Mouse (Mus musculus): ENCODE measurements around the gene Pogk. TPM values are rescaled to one million over a fixed set of nuclear protein-coding genes. Genes with fewer than 3 reads are reported as not detected.

Pogk gene
- total RNA-seq, 2 experiments from 2014 or later: 7.0 to 7.8 TPM

Other genes starting within 250 kb of the Pogk start
- gene Mael, start 171.1 kb downstream of the Pogk start, total RNA-seq (2015): not detected in 2 replicates
- gene Mael, start 171.1 kb downstream of the Pogk start, total RNA-seq (2017): not detected in 2 replicates
- gene Ildr2, start 155.7 kb downstream of the Pogk start, total RNA-seq (2015): not detected in 2 replicates
- gene Ildr2, start 155.7 kb downstream of the Pogk start, total RNA-seq (2017): not detected in 2 replicates
- gene Tada1, start 30.8 kb downstream of the Pogk start, total RNA-seq (2015): 49.2 and 56.1 TPM in 2 replicates
- gene Tada1, start 30.8 kb downstream of the Pogk start, total RNA-seq (2017): 36.1 and 44.9 TPM in 2 replicates
- gene Gm4846, start 87.7 kb upstream of the Pogk start, total RNA-seq (2015): not detected in 2 replicates
- not detected in 2 replicates for gene Gm4846, start 87.7 kb upstream of the Pogk start, total RNA-seq (2017)
- not detected in 2 replicates for gene Gm4847, start 237.8 kb upstream of the Pogk start, total RNA-seq (2015)
- gene Gm4847, start 237.8 kb upstream of the Pogk start, total RNA-seq (2017): not detected in 2 replicates